Mouse (Mus musculus) yolk sac, embryonic 10.5 days (tissue): ENCODE results near the gene Jph4.

Experiments used
- DNase-seq: peaks from one replicate; pipeline ENCODE4 v3.0.0-alpha.2; 2017; ENCODE audit warnings: low spot score

Gene Jph4

GRCm38 (mm10) chr14:55115846-55116245 lies 889 bp downstream of the Jph4 start:
- DNase-seq: no peak

- no peak for DNase-seq
Measured at GRCm38 (mm10) chr14:55114759-55115701, 1.7 kb downstream of the Jph4 start.

- no peak for DNase-seq
Measured at GRCm38 (mm10) chr14:55113975-55114645, 2.6 kb downstream of the Jph4 start.

- no peak for DNase-seq
Measured at GRCm38 (mm10) chr14:55113351-55113974, 3.3 kb downstream of the Jph4 start.

GRCm38 (mm10) chr14:55111720-55112119 lies 5.0 kb downstream of the Jph4 start:
- no peak for DNase-seq

- no peak for DNase-seq
Measured at GRCm38 (mm10) chr14:55110076-55110475, 6.7 kb downstream of the Jph4 start.

GRCm38 (mm10) chr14:55109048-55109873 lies 7.5 kb downstream of the Jph4 start:
- no peak for DNase-seq

- DNase-seq: no peak
Measured at GRCm38 (mm10) chr14:55108202-55108870, 8.4 kb downstream of the Jph4 start.

- no peak for DNase-seq
Measured at GRCm38 (mm10) chr14:55106990-55107389, 9.7 kb downstream of the Jph4 start.

- DNase-seq: peak; percentile 94
Measured at GRCm38 (mm10) chr14:55105836-55106809, 10.6 kb downstream of the Jph4 start, which contains the start of gene Ap1g2. TSS of gene Ap1g2 (minus strand) at chr14:55106593.

- no peak for DNase-seq
Measured at GRCm38 (mm10) chr14:55105386-55105785, 11.3 kb downstream of the Jph4 start.

GRCm38 (mm10) chr14:55104365-55104764 lies 12.4 kb downstream of the Jph4 start:
- DNase-seq: no peak

- DNase-seq: no peak
Measured at GRCm38 (mm10) chr14:55102253-55102785, 14.4 kb downstream of the Jph4 start.

GRCm38 (mm10) chr14:55101592-55101991 lies 15.1 kb downstream of the Jph4 start:
- DNase-seq: no peak

- DNase-seq: no peak
Measured at GRCm38 (mm10) chr14:55098067-55098466, 18.7 kb downstream of the Jph4 start.

GRCm38 (mm10) chr14:55097646-55098045 lies 19.1 kb downstream of the Jph4 start:
- no peak for DNase-seq

GRCm38 (mm10) chr14:55096573-55097087 lies 20.1 kb downstream of the Jph4 start:
- no peak for DNase-seq

- DNase-seq: no peak
Measured at GRCm38 (mm10) chr14:55095671-55096070, 21.1 kb downstream of the Jph4 start.

GRCm38 (mm10) chr14:55095263-55095662 lies 21.5 kb downstream of the Jph4 start:
- no peak for DNase-seq
